Mouse (Mus musculus) cerebral cortex, adult 2 months (tissue): ENCODE measurements around the gene Chsy1.

Experiments used
- WGBS: fragments of 180-500 bp; shearing (Covaris S2); methylation state at CpG from one replicate; pipeline ENCODE4 v1.1.7; 2018; 5-methylcytosine and 5-hydroxymethylcytosine counted together

Gene Chsy1

GRCm38 (mm10) chr7:66109855-66110635, 730 bp downstream of the Chsy1 start:
- WGBS = 2% methylated on average over 77 of the region's 77 CpGs

GRCm38 (mm10) chr7:66110636-66111112, 1.4 kb downstream of the Chsy1 start:
- WGBS = 11% methylated on average over 10 of the region's 10 CpGs

- 58% methylated on average over 10 of the region's 10 CpGs for WGBS
Observed at GRCm38 (mm10) chr7:66111211-66111610, 1.9 kb downstream of the Chsy1 start.

GRCm38 (mm10) chr7:66113561-66113960, 4.2 kb downstream of the Chsy1 start:
- 80% methylated on average over 3 of the region's 3 CpGs for whole genome bisulfite sequencing

- 75% methylated on average over 11 of the region's 11 CpGs for WGBS
Observed at GRCm38 (mm10) chr7:66115821-66116343, 6.6 kb downstream of the Chsy1 start.

- WGBS = 80% methylated on average over 8 of the region's 8 CpGs
Observed at GRCm38 (mm10) chr7:66116906-66117482, 7.7 kb downstream of the Chsy1 start.

- 56% methylated on average over 3 of the region's 3 CpGs for WGBS
Observed at GRCm38 (mm10) chr7:66118046-66118445, 8.7 kb downstream of the Chsy1 start.

GRCm38 (mm10) chr7:66118796-66119195, 9.5 kb downstream of the Chsy1 start:
- 78% methylated on average over 7 of the region's 7 CpGs for WGBS

GRCm38 (mm10) chr7:66120139-66120538, 10.8 kb downstream of the Chsy1 start:
- 55% methylated on average over 1 of the region's 1 CpGs for WGBS

- WGBS = 56% methylated on average over 7 of the region's 7 CpGs
Observed at GRCm38 (mm10) chr7:66120702-66121396, 11.5 kb downstream of the Chsy1 start.

- 70% methylated on average over 11 of the region's 11 CpGs for WGBS
Observed at GRCm38 (mm10) chr7:66124551-66124968, 15.2 kb downstream of the Chsy1 start.

- WGBS = 85% methylated on average over 14 of the region's 14 CpGs
Observed at GRCm38 (mm10) chr7:66125368-66125767, 16.1 kb downstream of the Chsy1 start.

- 88% methylated on average over 4 of the region's 4 CpGs for WGBS
Observed at GRCm38 (mm10) chr7:66127951-66128645, 18.8 kb downstream of the Chsy1 start.

- 42% methylated on average over 3 of the region's 3 CpGs for WGBS
Observed at GRCm38 (mm10) chr7:66128857-66129256, 19.5 kb downstream of the Chsy1 start.

GRCm38 (mm10) chr7:66130296-66130695, 21.0 kb downstream of the Chsy1 start:
- 92% methylated on average over 2 of the region's 2 CpGs for WGBS

GRCm38 (mm10) chr7:66131776-66132421, 22.6 kb downstream of the Chsy1 start:
- WGBS = 91% methylated on average over 4 of the region's 4 CpGs

GRCm38 (mm10) chr7:66134154-66134553, 24.8 kb downstream of the Chsy1 start:
- 94% methylated on average over 3 of the region's 3 CpGs for whole genome bisulfite sequencing

GRCm38 (mm10) chr7:66135644-66136043, 26.3 kb downstream of the Chsy1 start:
- WGBS = 58% methylated on average over 3 of the region's 3 CpGs

GRCm38 (mm10) chr7:66137309-66137708, 28.0 kb downstream of the Chsy1 start:
- WGBS = 92% methylated on average over 4 of the region's 4 CpGs

- WGBS = 8% methylated on average over 4 of the region's 4 CpGs
Observed at GRCm38 (mm10) chr7:66138301-66138700, 29.0 kb downstream of the Chsy1 start.

GRCm38 (mm10) chr7:66138878-66139277, 29.6 kb downstream of the Chsy1 start:
- 91% methylated on average over 5 of the region's 5 CpGs for WGBS
